Mouse (Mus musculus) T-helper 17 cell (primary cell): ENCODE results near the gene Zfp445.

ENCODE experiments used
- in situ Hi-C, 2 experiments: fragments of 300-600 bp; cut with MboI, MseI; formaldehyde crosslinking; loops; 1 replicate in 1 of 2; 2 replicates in 1 of 2; pipeline ENCODE4 v1.15.1; 2025; ENCODE audit warnings: high pct_unique_total_duplicates in 2 of 2

Gene Zfp445

GRCm38 (mm10) chr9:122836790-122837189 is 29.0 kb downstream of the Zfp445 start:
- in situ Hi-C loops = no loop called here

DNA sequence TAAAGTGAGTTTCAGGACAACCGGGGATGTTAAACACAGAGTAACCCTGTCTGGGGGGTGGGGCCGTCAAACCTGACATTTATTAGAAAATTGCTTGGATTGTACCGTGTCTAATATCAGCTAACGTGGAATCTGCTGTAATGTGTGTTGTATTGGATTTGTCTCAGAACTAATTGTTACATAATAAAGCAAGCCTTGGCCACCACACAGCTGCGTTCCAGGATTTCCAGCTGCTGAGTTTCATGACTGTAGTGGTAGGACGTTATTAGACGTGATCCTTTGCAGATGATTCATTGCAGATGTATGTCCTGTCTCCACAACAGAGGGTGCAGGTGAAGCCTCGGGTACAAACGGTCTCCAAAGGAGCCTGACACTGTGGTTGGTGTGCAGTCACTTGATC is 29.7 kb downstream of the Zfp445 start:
- in situ Hi-C loops = no loop called here

DNA sequence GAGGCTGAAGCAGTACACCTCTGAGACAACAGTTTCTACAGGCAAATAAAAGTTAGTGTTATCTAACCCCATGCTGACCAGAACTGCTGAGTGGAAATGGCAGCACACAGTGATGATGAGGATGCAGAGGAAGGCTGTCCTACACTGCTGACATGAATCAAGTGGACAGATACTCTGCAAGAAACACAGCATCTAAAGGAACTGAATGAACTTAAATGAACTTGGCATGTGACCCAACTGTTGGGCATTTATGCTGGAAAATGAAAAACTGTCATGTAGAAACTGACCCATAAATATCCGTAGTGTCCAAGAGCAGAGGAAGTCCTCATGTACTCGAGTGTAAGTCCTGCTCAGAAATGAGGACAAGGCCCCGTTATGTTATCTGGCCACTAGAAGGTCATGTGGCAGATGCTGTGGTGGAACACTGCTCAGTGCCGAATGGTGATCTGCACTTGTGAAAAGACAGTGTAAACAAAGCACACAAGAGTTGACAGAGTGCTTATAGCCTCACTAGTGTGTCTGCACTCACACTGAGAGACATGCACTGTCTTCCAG is 35.9 kb downstream of the Zfp445 start:
- in situ Hi-C loops = no loop called here

- in situ Hi-C loops = no loop called here
Observed at GRCm38 (mm10) chr9:122826743-122827142, 39.1 kb downstream of the Zfp445 start.

GRCm38 (mm10) chr9:122823374-122824017 is 42.3 kb downstream of the Zfp445 start:
- in situ Hi-C loops = no loop called here

DNA sequence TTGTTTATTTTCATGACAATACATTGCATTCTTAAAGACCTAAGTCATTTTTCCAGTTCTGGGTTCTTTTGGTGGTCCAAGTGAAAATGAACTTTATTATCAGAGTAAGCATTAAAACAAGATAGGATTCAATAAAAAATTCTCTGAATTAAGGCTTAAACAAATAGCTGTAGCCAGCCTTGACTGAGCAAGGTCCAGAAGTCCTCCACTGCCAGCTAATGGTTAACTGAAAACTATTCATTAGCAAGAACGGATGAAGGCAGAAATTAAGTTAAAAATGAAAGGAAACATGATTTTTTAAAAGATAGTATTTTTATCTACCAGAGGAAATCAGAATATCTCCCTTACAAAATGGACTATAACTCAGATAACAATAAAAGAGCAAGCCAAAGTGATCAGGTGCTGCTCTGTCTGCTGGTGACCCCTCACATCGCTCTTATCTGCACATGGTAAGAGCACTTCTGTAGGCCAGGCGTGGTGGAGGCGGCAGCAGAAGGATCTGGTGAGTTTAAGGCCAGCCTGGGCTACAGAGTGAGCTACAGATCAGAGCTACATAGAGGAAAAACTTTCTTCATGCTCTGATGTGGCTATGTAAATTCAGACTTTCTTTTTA is 50.5 kb downstream of the Zfp445 start:
- in situ Hi-C loops = no loop called here

DNA sequence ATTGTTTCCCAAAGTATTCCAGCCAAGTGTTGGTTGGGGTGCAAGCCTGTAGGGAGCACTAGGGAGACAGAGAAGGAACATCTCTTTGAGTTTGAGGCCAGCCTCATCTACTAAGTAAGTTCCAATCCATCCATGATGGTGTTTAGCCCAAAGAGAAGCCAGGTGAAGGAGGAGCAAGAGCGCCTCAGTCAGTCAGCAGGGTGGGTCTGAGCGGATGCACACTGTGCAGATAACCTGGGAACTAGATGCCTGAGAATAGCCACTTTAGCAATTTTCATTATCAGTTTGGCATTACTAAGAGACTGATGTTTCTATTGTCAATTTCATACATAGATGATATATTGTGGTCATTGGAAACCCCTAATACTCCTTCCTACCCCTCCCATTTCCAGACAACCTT is 51.0 kb downstream of the Zfp445 start:
- in situ Hi-C loops = no loop called here

- in situ Hi-C loops = no loop called here
Observed at GRCm38 (mm10) chr9:122812386-122812785, 53.4 kb downstream of the Zfp445 start.

DNA sequence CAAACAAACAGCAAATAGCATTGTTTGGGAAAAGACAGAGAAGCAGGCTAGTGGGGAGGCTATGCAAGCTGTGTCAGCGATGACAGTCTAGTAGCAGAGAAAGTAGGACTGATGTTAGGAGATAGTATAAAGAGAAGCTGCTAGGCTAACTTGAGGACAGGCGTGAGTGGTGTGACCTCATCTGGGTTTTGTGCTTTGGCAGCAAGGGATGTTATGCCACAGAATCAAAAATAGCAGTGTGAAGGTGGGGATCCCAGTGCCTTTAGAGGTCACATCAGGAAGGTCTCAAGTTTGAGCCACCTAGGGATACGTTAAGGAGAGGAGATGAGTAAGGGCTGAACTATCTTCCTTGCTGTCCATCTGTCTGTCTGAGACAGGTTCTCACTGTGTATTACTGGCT is 55.6 kb downstream of the Zfp445 start:
- in situ Hi-C loops = no loop called here

DNA sequence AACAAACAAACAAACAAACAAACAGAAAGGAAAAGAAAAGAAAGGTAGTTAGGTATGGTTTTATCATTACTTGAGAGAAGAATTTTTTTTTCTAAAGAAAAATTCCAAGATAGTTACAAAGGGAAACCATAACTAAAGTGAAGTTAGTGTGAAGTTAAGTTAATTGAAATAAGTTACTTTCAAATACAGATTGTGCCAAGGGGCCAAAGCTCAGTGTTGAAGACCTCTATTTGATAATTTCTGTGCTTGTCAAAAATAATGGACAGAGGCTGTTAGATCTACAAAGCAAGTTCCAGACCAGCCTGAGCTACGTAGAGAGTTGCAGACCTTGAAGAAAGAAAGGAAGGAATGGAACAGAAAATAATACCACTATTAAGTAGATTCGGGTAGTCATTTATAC is 58.6 kb downstream of the Zfp445 start:
- in situ Hi-C loops = no loop called here

DNA sequence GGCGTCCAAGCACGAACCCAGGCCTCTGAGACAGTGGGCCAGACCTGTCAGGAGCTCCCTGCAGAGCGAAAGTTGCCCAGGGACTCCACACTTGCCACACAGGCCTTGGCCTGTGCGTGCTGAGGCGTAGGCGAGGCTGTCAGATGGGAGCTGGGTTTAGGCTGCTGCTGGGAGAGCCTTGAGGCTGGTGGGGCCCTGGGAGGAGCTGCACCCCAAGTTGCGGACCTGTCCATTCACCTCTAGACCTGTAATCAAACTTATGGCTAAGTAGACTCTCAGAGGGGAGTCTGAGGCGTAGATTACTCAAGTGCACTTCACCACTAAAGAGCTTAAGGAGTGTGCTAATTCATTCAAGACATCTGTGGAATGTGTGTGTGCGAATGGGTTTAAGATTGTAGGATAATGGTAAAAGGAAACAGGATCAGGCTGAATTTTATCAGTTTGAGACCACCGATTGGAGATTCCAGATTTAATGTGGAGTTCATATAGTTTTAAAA is 59.9 kb downstream of the Zfp445 start:
- in situ Hi-C loops = no loop called here

GRCm38 (mm10) chr9:122805053-122805844 is 60.6 kb downstream of the Zfp445 start, which contains the start of gene Tcaim:
Gene Tcaim, plus strand, starts transcription at chr9:122805539.
- in situ Hi-C loops = no loop called here
